Mouse (Mus musculus) neutrophil, adult 5-6 weeks (primary cell): ENCODE results near the gene Trank1. TPM values are rescaled to one million over a fixed set of nuclear protein-coding genes. Genes with fewer than 3 reads are reported as not detected.

ENCODE experiments used
- ATAC-seq: fragments of 151-379, 151-347 bp; 2 replicates; pipeline ENCODE4 v1.8.0; 2017; ENCODE audit warnings: mild to moderate bottlenecking, moderate TSS enrichment; ENCODE audit not compliant: insufficient number of reproducible peaks, poor library complexity, low FRiP score, severe bottlenecking; ENCODE audit errors: extremely low read depth
- total RNA-seq: library from RNA; stranded (forward); fragments of 200-1000 nt; gene quantifications from 2 replicates; pipeline ENCODE4 v1.2.3, GENCODE M21; 2017

The Trank1 gene
- total RNA-seq, 1 experiment from 2014 or later = not detected

DNA sequence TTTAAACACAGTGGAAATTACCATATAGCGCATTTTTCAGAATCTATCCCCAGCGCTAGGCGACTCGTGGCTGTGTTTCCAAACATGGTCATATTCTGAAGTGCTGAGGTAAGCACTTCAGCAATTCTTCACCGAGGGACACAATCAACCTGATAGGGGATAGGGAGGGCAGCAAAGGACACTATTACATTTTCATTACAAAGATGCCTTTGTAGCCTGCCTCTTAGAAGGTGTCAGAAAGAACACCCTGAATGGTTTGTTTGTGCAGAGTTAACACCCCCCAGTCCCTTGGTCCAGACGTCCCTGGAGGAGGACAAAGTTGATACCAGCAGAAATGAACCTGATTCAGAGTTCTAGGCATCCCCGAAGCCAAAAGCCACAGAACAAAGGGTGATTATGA lies 15.1 kb upstream of the Trank1 start:
- no peak for ATAC-seq

DNA sequence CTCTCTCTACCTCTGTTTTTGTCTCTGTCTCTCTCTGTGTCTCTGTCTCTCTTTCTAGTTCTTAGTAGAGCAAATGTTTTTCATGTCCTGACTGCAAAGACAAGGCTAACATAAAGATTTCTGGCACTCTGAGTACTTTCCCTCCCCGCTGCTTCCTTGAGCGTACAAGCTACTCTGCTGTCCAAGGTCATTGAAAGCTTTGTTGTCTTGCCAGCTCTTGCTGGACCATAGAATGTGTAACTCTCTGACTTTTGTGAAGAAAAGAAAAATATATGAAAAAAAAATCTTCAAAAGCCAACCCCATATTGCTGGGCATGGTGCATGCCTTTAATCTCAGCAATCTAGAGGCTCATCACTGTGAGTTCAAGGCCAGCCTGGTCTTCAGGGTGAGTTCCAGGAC lies 12.9 kb upstream of the Trank1 start:
- no peak for ATAC-seq

DNA sequence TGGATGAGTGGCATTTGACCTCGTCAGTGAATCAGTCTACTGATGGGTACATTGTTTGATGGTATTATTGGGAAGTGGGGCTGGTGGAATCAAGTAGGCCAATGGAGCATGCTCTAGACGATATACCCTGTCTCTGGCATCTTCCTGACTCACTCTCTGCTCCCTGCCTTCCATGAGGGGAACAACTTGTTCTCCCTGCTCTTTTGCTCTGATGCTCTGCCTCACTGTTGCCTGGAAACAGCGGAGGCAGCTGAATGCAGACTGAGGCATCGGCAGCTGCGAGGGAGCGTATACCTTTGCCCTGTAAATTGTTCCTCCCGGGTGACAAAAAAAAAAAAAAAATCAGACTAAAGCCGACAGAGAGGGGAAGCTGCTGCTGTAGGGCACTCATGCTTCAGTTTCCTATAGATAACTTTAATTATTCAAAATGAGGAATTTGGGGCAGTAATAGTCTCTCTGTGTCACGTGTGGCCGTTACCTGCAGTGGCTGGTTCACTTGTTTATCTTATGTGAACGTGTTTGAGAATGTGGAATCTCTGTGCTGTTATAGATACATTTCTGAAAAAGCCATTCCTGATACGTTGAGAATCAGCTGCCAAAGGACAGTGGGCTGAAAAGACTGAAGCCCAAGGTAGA lies 9.2 kb upstream of the Trank1 start:
- ATAC-seq = no peak

DNA sequence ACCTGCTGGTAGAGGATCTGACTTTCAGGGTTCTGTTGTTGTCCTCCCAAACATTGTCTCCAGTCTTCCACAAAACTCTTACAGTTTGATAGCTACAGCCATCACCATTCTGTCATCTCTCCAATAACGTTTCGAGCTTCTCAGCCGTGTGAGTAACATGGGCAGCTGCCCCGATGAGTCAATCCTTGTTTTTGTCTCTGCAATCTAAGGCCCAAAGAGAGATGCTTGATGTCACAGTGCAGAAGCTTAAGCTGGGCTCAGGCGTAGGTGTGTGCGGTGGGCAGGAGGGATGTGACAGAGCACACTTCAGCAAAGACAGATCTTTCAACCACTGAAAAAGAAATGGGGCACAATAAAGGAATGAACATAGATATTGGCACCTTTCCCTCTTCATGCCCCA lies 7.5 kb upstream of the Trank1 start:
- no peak for ATAC-seq

DNA sequence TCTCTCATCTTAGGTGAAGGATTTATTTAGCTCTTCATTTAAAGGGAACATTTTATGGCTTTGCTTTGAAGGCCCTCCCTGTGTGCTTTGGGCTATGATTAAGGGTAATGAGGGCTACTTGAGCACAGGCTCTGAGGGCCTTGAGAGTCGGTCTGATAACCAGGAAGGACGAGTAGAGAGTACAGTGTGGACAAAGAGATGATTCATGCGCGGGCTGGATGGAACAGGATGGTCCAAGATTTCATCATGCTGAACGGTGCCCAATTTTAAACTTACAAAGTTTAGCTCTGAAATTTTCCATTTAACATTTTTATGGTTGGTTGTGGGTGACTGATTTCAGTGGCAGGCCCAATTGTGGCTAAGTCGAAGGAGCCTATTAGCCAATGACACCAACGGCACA lies 5.4 kb upstream of the Trank1 start:
- no peak for ATAC-seq

DNA sequence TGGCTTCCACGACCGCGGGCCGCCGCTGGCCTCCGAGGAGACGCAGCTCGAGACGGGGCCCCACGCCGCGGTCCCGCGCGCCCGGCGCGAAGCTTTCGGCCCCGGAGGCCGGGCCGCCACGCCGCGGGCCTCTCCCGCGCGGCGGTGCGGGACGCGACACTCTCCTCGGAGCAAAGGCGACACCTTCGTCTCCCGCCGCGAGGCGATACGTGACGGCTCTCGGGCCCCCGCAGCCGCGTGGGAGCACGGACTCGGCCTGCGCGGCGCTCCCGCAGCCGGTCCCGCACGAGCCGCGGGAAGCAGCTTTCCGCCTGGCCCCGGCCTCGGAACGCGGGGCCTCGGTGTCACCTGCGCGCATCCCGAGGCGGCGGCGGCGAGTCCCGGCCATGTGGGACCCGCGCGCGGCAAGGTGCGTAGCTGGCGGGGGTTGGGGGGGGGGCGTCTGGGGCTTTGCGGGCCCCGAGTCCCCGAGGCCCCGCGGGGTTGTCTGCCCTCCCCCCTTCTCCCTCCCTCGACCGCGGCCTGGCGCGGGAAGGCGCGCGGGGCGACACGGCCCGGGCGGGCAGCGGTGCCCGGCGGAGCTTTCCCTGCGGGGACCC lies 403 bp downstream of the Trank1 start:
- no peak for ATAC-seq

DNA sequence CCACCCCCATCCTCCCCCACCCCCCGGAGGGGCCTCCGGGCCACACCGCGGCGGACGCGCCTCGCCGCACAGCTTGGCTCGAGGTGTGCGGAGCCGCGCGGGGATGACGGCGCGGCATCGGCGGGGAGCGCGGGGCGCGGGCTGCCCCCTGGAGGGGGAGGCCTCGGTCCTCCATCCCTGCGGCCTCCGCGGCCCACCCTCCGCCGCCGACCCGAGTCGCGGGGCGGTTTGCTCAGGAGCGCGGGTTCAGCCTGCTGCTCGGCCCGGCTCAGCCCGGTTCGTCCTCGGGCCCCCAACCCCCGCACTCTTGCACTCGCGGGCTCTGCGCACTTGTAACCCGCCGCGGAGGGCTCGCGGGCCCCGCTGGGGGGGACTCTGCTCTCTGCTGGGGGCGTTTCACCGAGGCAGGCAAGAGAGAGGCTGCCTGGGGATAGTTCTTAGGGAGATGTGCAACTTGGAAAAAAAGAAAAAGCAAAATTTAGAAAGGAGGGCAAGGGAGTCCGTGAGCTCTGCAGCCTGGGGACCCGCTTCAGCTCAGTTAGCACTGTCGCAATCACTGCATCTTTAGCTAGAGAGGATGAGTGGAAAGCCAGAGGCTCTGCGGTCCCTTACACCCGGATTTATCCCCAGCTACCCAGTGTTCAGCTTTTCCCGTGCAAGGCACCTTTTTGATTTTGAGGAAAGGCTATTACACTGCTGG lies 1.1 kb downstream of the Trank1 start:
- no peak for ATAC-seq

DNA sequence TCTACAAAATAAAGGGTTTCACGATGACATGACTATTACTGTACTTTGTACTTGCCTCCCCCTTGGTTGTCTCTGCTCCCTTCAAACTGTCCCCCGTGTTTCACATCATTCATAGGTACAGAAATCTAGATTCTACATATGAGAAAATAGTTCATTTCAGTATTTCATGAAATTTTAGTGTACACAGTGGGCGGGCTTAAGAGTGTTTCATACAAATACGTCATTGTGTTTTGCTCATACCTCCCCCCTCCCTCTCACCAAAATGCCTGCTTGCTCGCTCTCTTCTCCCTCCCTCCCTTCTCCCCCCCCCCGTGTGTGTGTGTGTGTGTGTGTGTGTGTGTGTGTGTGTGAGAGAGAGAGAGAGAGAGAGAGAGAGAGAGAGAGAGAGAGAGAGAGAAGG lies 1.8 kb downstream of the Trank1 start:
- ATAC-seq = no peak

DNA sequence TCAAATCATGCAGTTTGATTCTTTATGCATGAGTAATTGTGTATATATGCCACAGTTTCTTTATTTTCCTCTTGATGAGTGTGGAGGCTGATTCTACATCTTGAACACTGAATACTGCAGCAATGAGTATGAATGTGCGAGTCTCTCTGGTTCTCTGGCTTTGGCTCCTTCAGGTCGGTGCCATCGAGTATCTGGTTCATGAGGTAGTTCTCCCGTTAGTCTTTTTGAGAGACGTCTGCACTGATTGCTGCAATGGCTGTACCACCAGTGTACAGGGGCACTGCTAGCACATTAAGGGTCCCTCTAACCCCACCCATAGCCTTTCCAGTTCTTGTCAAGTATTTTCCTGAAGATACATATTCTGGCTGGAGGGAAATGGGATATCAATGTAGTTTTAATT lies 2.3 kb downstream of the Trank1 start:
- no peak for ATAC-seq

DNA sequence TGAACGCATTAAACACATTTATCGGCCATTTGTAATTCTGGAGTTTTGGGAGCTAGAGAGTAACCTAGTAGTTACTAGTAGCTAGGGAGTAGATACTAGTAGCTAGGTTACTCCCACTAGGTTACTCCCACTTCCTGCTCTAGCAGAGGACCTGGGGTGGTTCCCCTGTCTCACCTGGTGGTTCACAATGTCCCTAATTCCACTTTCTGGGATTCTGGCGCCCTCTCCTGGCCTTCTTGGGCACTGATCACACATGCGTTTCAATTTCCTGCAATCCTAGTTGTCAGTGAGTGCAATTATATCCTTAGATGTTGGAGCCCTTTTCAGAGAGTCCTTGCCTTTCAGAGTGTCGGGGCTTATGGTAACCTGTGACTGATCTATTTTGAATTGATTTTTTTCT lies 2.7 kb downstream of the Trank1 start:
- no peak for ATAC-seq

DNA sequence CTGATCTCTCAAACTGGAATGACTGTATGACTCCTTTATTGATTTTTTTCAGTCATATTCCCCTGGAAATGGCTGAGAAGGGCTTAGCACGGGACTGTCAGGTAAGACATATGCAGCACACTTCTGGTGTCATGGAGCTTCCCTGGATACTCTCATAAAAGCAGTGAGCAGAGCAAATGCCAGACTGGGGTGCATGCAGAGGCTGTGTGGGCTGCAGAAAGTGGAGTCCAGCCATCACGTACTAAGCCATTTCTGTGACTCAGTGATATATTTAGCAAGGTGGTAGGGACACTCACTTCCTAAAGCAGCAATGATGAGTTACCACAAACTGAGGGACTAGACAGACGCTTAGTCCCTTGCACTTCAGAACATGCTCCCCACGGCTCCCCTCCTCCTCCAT lies 9.4 kb downstream of the Trank1 start:
- no peak for ATAC-seq

DNA sequence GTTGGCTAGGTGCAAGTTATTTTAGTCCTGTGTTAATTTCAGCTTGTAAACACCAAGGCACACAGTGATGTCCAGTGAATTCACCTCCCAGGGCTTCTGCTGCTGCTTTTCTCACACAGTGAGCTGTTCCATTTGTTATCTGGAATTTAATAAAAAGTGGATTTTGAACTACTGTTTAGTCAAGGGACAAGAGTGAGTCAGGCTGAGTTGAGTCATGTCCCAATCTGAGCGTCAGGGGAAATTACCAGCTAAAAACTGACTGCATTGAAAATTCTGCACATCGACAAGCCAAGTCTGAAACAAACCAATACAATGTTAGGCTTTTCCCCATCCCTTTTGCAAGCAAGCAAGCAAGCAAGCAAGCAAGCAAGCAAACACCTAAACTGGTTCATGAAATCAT lies 13.3 kb downstream of the Trank1 start:
- ATAC-seq = no peak

DNA sequence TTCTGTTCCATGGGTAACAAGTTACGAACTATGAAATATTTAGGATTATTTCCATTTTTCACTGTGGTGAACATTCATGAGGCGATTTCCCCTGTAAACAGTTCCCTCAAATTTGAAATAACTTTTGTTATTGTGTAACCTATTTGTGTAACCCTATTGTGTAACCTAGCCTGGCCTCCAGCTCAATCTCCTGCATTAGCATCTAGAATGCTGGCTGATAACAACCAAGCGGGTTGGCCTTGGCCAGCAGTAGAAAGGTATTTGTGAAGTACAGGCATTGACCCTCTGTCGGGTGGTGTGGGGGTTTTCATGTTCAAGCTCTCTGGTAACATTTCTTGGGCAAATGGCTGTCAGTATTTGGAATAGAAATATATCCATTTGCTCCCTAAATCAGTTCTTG lies 18.3 kb downstream of the Trank1 start:
- no peak for ATAC-seq

DNA sequence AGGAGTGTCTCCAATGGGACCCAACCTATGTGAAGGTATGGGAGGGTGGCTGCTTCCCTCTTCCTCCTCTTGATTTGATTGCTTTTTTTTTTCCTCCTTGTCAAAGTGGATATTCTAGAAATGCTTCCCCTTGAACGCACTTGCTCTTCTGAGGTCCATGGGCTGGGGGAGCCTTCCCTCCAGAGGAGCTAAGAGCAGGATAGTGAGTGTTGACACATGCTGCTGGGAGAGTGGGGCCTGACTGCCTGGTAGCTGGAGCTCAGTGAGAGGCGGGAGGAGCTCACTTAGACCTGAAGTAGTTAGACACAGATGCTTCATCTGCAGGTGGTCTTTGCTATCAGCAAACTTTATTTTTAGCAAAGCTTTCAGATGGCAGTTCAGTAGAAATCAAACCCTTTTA lies 22.3 kb downstream of the Trank1 start:
- ATAC-seq = no peak

DNA sequence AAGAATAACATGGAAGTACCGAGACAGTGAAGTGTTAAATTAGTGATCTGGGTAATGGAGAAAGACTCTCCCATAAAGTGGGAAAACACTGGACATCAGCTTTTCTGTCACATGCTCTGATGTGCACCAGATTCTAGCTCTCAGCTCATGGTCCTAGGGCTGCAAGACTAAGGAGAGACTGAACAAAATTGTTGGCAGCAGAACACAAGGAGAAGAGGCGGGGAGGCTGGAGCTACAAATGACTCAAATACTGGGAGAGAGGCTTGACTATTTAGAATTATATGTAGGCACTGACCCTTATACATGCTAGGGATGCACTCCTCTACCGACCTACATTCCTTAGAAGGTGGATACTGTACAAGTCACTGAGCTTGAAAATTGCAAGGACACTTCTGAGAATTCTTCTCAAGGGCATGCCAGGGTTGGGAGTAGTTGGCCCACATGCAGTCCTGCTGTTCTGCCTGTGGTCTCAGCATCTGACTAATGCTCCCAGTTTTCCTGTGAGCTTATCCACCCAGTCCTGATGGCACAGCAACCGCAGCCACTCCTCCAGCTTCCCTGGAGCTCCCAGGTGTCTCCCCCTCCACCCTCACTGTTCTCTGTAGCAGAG lies 23.1 kb downstream of the Trank1 start:
- ATAC-seq = no peak

DNA sequence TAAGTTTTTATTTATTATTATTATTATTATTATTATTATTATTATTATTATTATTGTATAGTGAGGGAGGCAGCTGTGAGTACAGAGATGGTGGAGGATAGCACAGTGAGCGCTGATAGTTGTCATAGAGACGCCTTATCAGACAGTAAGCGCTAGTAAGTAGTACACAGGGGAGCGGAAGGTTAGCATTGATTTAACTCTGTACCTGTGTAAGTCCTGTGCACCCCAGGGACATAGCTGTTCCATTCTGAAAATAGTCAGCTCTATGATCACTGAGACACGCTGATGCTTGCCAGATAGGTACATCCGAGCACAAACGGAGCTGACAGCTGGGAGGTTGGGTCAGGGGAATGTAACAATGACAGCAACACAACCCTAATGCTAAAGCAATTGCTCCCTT lies 39.7 kb downstream of the Trank1 start:
- no peak for ATAC-seq

DNA sequence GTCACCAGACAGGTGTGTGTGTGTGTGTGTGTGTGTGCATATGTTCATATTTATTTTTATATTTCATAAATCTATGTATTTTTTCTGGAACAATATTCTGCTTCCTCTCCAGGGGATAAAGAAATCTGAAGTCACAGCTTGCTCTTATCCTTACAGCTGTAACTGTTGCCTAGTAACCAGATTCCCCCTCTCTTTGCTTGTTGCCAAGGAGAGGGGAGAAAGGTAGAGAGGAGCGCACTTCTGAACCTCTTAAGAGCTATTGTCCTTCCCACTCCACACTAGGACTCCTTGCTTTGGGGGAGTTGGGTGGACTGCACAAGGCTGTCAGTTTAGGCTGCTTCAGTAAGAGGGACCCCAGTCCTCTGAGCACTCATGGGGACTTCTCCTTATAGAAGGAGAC lies 40.1 kb downstream of the Trank1 start:
- no peak for ATAC-seq

DNA sequence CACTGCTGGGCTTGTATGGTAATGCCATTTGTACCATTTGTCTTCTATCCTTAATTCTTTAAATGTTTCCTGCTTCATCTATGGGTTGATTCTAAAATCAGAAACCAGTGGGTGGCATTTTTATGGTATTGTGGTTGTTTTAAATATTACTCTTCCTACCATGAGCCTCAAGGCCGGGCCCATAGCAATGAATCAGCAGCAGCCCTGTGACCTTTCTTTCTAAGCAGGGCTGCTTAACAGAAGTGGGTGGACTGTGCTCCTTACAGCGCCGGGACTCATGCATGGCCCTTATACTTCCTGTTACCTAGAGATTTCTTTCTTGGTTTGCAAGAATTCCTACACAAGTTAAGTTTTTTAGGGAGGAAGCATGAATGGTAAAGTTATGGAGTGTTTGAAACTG lies 41.1 kb downstream of the Trank1 start:
- ATAC-seq = no peak

DNA sequence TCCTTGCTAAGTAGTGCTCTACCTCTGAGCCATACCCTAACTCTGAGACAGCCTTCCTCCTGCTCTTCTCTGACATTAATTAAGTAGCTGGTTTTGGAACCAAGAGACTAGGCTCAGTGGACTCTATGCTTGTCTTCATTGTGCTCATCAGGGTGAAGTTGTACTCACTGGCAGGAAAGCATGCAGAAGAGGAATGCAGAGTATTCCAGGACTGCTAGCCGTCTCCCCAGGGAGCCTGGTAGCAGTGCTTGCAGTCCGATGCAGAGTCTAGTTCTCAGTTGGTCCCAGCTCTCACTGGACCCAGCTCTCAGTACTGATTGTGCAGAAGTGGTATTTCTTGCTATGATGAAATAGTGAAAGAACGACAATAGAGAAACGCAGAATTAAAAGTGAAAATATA lies 43.5 kb downstream of the Trank1 start:
- no peak for ATAC-seq

DNA sequence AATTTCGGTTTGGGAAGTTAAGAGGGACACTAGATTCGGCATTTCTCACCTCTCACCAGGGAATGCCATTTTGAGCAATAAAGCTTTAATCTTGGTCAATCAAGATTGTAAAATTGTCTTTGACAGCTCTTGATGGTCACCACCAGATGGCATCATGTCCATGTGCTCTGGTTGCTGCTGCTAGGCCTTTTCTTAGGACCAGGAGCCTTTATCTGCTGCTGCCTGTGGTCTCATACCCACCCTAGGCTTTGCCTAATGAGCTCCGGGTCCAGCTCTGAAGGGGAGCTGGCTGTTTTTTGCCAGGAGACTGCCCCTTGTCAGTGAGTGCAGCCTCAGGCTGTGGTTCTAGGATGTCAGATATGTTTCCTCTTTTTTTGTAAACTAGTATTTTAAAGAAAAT lies 44.8 kb downstream of the Trank1 start:
- ATAC-seq = no peak
